Mouse (Mus musculus): ENCODE measurements at regions not wholly inside any gene's neighbourhood (a gene's known extent, or its start where the extent isn't known, plus 50 kb on each side); places are given as distances from the start of the nearest gene placed in this dataset.
A peak's percentile ranks its signal among the peaks of the same experiment; 100 is the strongest.

DNA sequence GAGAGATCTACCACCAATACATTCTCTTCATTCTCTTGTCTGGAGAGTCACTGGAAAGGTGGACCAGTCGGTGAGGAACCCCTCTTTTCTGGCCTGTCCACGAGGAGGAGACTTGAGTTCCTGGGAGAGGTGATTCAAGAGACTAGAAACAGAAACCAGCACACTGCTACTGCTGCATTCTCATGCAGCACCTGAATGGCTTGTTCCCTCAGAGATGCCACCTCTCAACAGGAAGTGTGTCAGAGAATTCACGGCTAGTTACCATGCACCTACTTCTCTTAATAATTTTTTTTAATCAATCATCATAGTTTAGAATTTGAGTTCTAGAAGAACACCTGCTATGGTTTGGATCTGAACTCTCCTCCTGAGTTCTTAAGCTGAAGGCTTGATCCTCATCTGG is 52.0 kb upstream of the Dynlrb2 start:
- WGBS (ENCODE audit: insufficient replicate concordance) = 45% methylated on average over 3 of the region's 3 CpGs
- H3K9me3 ChIP-seq (ENCODE audit: control insufficient read depth, low read length) = no peaks in the 10 kb centered on the region
- H3K4me3 ChIP-seq (ENCODE audit: insufficient read depth in 1 of 2, low read depth in 2 of 2, low read length in 2 of 2) = no peak overlapping the region
- no peak for TF ChIP-seq CTCF (IDR thresholded peaks at IDR 0.05; ENCODE audit: low read depth)
- TF ChIP-seq EP300 (IDR thresholded peaks at IDR 0.05; ENCODE audit: low read depth) = no peak
- DNase-seq (ENCODE audit: low read depth in 3 of 3, low spot score in 3 of 3) (no peak), ATAC-seq (ENCODE audit: insufficient read depth) (no peak)
- H3K36me3 ChIP-seq (replicated peaks; ENCODE audit: control insufficient read depth, insufficient read depth, low read depth) = no peaks in the 10 kb centered on the region
- no peak overlapping the region for H3K4me2 ChIP-seq (ENCODE audit: low read depth)
- H3K27me3 ChIP-seq (ENCODE audit: control insufficient read depth, insufficient read depth, low read length) = no peaks in the 10 kb centered on the region
- H3K4me1 ChIP-seq (replicated peaks; ENCODE audit: control insufficient read depth in 2 of 2, insufficient read depth in 2 of 2, low read length in 1 of 2) = no peaks in the 10 kb centered on the region
- H3K27ac ChIP-seq = no peak overlapping the region
- no peak overlapping the region for H3K9ac ChIP-seq (replicated peaks)

DNA sequence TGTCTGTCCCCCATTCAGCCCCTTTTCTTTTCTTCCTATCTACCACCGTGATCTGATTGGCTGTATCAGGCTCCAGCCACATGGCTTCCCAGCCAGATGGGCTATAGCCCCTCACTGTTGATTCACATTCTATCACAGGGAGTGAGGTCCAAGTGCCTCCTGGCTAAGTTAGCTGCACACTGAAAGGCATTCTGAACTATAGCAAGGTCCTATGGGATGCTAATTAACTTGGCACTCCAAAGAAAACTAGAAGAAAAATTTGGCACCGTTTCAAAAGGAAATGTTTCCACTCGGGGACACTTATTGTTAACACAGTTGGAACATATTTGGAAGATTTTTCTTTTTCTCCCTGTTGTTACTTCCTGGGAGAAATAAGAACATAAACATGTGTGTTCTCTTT is 53.4 kb upstream of the Dynlrb2 start:
- 60% methylated on average over 3 of the region's 3 CpGs for WGBS (ENCODE audit: insufficient replicate concordance)
- Histone ChIP-seq H3K27ac (no peak overlapping the region), H3K4me3 (ENCODE audit: insufficient read depth in 1 of 2, low read depth in 2 of 2, low read length in 2 of 2) (no peak overlapping the region), H3K4me1 (replicated peaks; ENCODE audit: control insufficient read depth in 2 of 2, insufficient read depth in 2 of 2, low read length in 1 of 2) (no peaks in the 10 kb centered on the region), H3K36me3 (replicated peaks; ENCODE audit: control insufficient read depth, insufficient read depth, low read depth) (no peaks in the 10 kb centered on the region), H3K9me3 (ENCODE audit: control insufficient read depth, low read length) (no peaks in the 10 kb centered on the region), H3K27me3 (ENCODE audit: control insufficient read depth, insufficient read depth, low read length) (no peaks in the 10 kb centered on the region), H3K4me2 (ENCODE audit: low read depth) (no peak overlapping the region), H3K9ac (replicated peaks) (no peak overlapping the region)
- no peak for ATAC-seq (ENCODE audit: insufficient read depth)
- no peak for TF ChIP-seq EP300 (IDR thresholded peaks at IDR 0.05; ENCODE audit: low read depth)
- no peak for TF ChIP-seq CTCF (IDR thresholded peaks at IDR 0.05; ENCODE audit: low read depth)
- DNase-seq (ENCODE audit: low read depth in 3 of 3, low spot score in 3 of 3) = no peak

DNA sequence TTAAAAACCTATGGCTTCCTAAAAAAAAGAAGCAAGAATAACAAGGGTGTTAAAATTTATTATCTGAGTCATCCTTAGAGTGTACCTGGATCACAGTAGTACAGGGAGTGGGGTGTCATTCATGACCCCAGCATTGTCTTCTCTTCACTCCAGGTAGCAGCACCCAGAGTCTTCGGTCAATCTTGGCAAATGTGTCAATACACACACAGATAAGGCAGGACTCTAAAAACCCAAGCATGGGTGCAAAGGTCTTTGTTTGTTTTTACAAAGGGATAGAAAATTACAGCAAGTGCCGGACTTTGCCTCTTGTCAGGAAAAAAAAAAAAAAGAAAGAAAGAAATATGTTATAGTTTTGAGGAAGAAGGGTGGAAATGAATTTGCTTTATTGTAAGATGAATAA is 57.3 kb upstream of the Dynlrb2 start:
- no peak for ATAC-seq (ENCODE audit: insufficient read depth)
- TF ChIP-seq EP300 (IDR thresholded peaks at IDR 0.05; ENCODE audit: low read depth) (no peak), CTCF (IDR thresholded peaks at IDR 0.05; ENCODE audit: low read depth) (no peak)
- H3K4me1 ChIP-seq (replicated peaks; ENCODE audit: control insufficient read depth in 2 of 2, insufficient read depth in 2 of 2, low read length in 1 of 2) = no peaks in the 10 kb centered on the region
- no peaks in the 10 kb centered on the region for H3K9me3 ChIP-seq (ENCODE audit: control insufficient read depth, low read length)
- H3K4me3 ChIP-seq (ENCODE audit: insufficient read depth in 1 of 2, low read depth in 2 of 2, low read length in 2 of 2) = no peak overlapping the region
- 43% methylated on average over 2 of the region's 2 CpGs for WGBS (ENCODE audit: insufficient replicate concordance)
- no peak overlapping the region for H3K9ac ChIP-seq (replicated peaks)
- H3K4me2 ChIP-seq (ENCODE audit: low read depth) = no peak overlapping the region
- no peaks in the 10 kb centered on the region for H3K36me3 ChIP-seq (replicated peaks; ENCODE audit: control insufficient read depth, insufficient read depth, low read depth)
- no peak for DNase-seq (ENCODE audit: low read depth in 3 of 3, low spot score in 3 of 3)
- H3K27me3 ChIP-seq (ENCODE audit: control insufficient read depth, insufficient read depth, low read length) = no peaks in the 10 kb centered on the region
- H3K27ac ChIP-seq = no peak overlapping the region

DNA sequence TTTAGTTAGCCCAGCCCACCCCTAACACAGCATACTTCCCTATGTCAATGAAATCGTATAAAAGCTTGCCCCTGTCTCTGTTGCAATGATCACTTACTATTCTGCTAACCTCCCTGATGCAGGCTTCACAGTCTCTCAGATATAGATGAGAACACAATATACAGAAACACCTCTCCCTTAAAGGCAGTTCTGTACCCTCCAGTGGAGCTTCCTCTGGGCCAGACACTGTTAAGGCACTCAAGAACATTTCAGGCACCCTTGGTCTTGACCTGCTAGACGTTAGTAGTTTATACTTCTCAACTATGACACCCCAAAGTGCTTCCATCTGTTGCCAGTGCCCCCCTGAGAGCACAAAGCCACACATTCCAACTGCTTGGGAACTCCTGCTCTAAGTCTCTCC is 61.9 kb upstream of the Dynlrb2 start:
- Histone ChIP-seq H3K4me2 (ENCODE audit: low read depth) (no peak overlapping the region), H3K36me3 (replicated peaks; ENCODE audit: control insufficient read depth, insufficient read depth, low read depth) (no peaks in the 10 kb centered on the region), H3K27me3 (ENCODE audit: control insufficient read depth, insufficient read depth, low read length) (no peaks in the 10 kb centered on the region), H3K9me3 (ENCODE audit: control insufficient read depth, low read length) (no peaks in the 10 kb centered on the region), H3K9ac (replicated peaks) (no peak overlapping the region), H3K4me1 (replicated peaks; ENCODE audit: control insufficient read depth in 2 of 2, insufficient read depth in 2 of 2, low read length in 1 of 2) (no peaks in the 10 kb centered on the region), H3K27ac (no peak overlapping the region), H3K4me3 (ENCODE audit: insufficient read depth in 1 of 2, low read depth in 2 of 2, low read length in 2 of 2) (no peak overlapping the region)
- no peak for ATAC-seq (ENCODE audit: insufficient read depth)
- TF ChIP-seq CTCF (IDR thresholded peaks at IDR 0.05; ENCODE audit: low read depth) = no peak
- no peak for TF ChIP-seq EP300 (IDR thresholded peaks at IDR 0.05; ENCODE audit: low read depth)
- no peak for DNase-seq (ENCODE audit: low read depth in 3 of 3, low spot score in 3 of 3)
- WGBS (ENCODE audit: insufficient replicate concordance) = 31% methylated on average over 2 of the region's 2 CpGs

DNA sequence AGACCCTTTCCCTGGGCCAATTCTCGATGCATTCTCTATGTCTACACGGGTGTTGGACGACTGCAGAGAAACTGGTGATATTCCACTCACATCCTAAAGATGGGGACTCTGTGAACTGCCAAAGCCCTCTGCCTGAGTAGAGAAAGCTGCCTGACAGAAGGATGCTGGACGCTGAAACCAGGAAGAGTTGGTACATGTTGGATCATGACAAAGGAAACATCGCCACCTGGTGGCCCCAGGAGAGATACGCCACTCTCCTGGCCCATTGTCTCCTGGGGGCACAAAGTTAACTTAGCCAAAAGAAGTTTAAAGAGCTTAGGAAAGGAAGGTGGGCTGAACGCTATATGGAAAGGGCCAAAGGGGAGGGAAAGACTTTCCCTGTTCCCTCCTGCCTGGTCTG is 65.9 kb upstream of the Dynlrb2 start:
- peak; percentile 76 for TF ChIP-seq CTCF (IDR thresholded peaks at IDR 0.05; ENCODE audit: low read depth)
- TF ChIP-seq EP300 (IDR thresholded peaks at IDR 0.05; ENCODE audit: low read depth) = no peak
- no peaks in the 10 kb centered on the region for H3K4me1 ChIP-seq (replicated peaks; ENCODE audit: control insufficient read depth in 2 of 2, insufficient read depth in 2 of 2, low read length in 1 of 2)
- WGBS (ENCODE audit: insufficient replicate concordance) = 11% methylated on average over 7 of the region's 7 CpGs
- ATAC-seq (ENCODE audit: insufficient read depth) (no peak), DNase-seq (ENCODE audit: low read depth in 3 of 3, low spot score in 3 of 3) (peak; percentile 4 to 6 (median 5))
- no peak overlapping the region for H3K27ac ChIP-seq
- H3K4me2 ChIP-seq (ENCODE audit: low read depth) = no peak overlapping the region
- H3K9ac ChIP-seq (replicated peaks) = no peak overlapping the region
- no peak overlapping the region for H3K4me3 ChIP-seq (ENCODE audit: insufficient read depth in 1 of 2, low read depth in 2 of 2, low read length in 2 of 2)
- no peaks in the 10 kb centered on the region for H3K9me3 ChIP-seq (ENCODE audit: control insufficient read depth, low read length)
- H3K27me3 ChIP-seq (ENCODE audit: control insufficient read depth, insufficient read depth, low read length) = no peaks in the 10 kb centered on the region
- no peaks in the 10 kb centered on the region for H3K36me3 ChIP-seq (replicated peaks; ENCODE audit: control insufficient read depth, insufficient read depth, low read depth)

All from liver, embryonic 14.5 days (tissue).